Mouse (Mus musculus) E14TG2a.4 (cell line): ENCODE measurements at regions not wholly inside any gene's neighbourhood (a gene's known extent, or its start where the extent isn't known, plus 50 kb on each side); places are given as distances from the start of the nearest gene placed in this dataset.

Experiments
- CTCF ChIP-seq: conservative IDR thresholded peaks from 2 replicates; pipeline ENCODE4 v1.5.1; 2014; ENCODE audit warnings: low read length
- NANOG ChIP-seq: IDR thresholded peaks from 2 replicates; pipeline ENCODE4 v1.6.1; 2014; ENCODE audit warnings: borderline replicate concordance, low read length, mixed read lengths
- POU5F1 ChIP-seq: IDR thresholded peaks from 2 replicates; pipeline ENCODE4 v1.6.1; 2014; ENCODE audit warnings: low read length, borderline replicate concordance

GRCm38 (mm10) chr3:35372276-35372675 lies 381.6 kb upstream of the Atp11b start:
- TF ChIP-seq POU5F1 (no peak), CTCF (no peak), NANOG (no peak)
